Mouse (Mus musculus) kidney, adult 2 months (tissue): ENCODE results near the gene Invs.

Experiments
- CTCF ChIP-seq: fragments of 200-500 bp; conservative IDR thresholded peaks from 2 replicates; pipeline ENCODE4 v1.5.1; 2011; ENCODE audit warnings: low read depth, mild to moderate bottlenecking, control low read depth, low read length, moderate library complexity, mixed read lengths; ENCODE audit not compliant: insufficient read depth, insufficient read length
- POLR2A ChIP-seq: fragments of 200-500 bp; IDR thresholded peaks from one replicate; pipeline ENCODE4 v1.6.1; 2011; ENCODE audit warnings: low read depth, low read length, control low read depth

DNA sequence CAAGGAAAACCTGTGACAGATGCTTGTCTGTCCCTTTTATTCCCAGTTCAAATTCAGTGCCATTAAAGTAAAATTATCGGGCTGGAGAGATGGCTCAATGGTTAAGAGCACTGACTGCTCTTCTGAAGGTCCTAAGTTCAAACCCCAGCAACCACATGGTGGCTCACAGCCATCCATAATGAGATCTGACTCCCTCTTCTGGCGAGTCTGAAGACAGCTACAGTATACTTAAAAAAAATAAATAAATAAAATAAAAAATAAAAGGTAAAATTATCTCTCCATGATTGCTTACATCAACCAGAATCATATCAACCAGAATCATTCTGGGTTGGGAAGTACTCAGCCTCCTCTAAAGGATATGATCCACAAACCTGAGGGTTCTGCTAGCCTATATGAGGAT lies 48.5 kb downstream of the Invs start:
- TF ChIP-seq CTCF (no peak), POLR2A (no peak)
